Mouse (Mus musculus) bone marrow, adult 2 months (tissue): ENCODE measurements around the gene Lrfn2.

Experiments used
- CTCF ChIP-seq: fragments of 200-500 bp; IDR thresholded peaks from 2 replicates; pipeline ENCODE4 v1.5.1; 2011; ENCODE audit warnings: low read length, control low read depth; ENCODE audit not compliant: control insufficient read depth, insufficient read depth
- POLR2A ChIP-seq: fragments of 200-500 bp; IDR thresholded peaks from 2 replicates; pipeline ENCODE4 v1.6.1; 2011; ENCODE audit warnings: low read depth, mild to moderate bottlenecking, control low read depth, low read length, borderline replicate concordance; ENCODE audit not compliant: control insufficient read depth

DNA sequence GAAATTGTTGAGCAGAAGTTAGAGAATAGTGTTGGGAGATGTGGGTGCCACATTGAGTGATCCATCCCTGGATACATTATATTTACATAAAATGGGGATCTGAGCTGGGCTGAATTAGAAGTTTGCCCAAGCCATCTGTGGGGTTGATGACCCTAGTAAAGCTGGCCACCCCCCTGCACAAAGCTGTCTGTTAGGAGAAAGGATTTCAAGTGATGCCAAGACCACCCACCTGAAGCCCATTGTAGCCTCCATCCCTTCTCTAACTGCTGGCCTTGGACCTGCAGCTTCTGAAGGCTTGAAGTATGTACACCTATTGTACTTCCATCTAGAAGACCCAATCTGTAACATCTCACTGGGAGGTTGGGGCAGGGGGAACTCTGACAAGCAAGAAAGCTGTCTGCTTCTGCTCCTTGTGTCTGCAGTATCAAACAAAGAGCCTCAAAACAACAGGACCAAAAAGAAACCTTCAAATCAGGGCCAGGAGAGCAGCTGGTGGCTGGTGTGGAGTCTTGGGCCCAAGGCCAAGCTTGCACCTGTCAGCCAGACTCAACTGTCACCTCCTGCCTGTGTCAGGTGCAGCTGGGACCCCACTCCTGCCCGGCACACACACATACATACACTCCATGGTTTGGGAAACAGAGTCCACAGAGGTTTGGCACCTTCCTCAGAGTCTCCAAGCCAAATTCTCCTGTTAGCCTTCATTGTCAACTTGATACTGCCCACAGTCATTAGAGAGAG is 63.2 kb downstream of the Lrfn2 start:
- no peak for TF ChIP-seq POLR2A
- no peak for TF ChIP-seq CTCF
